Mouse (Mus musculus): ENCODE data around the gene Krtdap.

DNA sequence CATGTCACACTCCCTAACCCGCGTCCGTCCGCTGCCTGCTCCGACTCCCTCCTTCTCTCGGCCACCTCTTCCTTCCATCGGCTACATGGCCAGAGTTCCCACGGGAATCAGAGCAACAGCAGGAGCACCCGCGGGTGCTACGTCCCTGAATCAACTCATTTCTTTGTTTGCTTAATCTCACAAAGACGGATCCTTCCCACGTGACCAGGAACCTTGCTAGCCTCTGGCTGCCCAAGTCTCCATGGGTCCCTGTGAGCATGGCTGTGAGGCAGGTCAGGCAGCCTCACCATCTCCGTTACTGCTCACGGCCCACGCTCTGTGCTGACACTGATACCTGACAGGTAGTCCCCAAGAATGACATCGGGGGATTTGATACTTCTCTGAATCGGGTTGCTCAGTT, 36.0 kb downstream of the Krtdap start, which contains the start of gene Ffar2:
- TF ChIP-seq CTCF (IDR thresholded peaks at IDR 0.05; ENCODE audit: low read depth, low read length), result no peak
- no peak for TF ChIP-seq POLR2A (IDR thresholded peaks at IDR 0.05; ENCODE audit: insufficient read depth, low read length)
